Mouse (Mus musculus) liver, adult 2 months (tissue): ENCODE measurements at regions not wholly inside any gene's neighbourhood (a gene's known extent, or its start where the extent isn't known, plus 50 kb on each side); places are given as distances from the start of the nearest gene placed in this dataset.

ENCODE experiments used
- CTCF ChIP-seq: fragments of 200-500 bp; IDR thresholded peaks from 2 replicates; pipeline ENCODE4 v1.5.1; 2011; ENCODE audit warnings: low read depth, low read length, control low read depth
- POLR2A ChIP-seq: fragments of 200-500 bp; IDR thresholded peaks from 2 replicates; pipeline ENCODE4 v1.6.1; 2011; ENCODE audit warnings: low read length, control low read depth; ENCODE audit not compliant: insufficient read depth; ENCODE audit errors: extremely low read depth

GRCm38 (mm10) chr12:113940721-113941120 lies 397.0 kb downstream of the Adam6a start:
- no peak for TF ChIP-seq POLR2A
- TF ChIP-seq CTCF = no peak
